In the genomic region with DNA sequence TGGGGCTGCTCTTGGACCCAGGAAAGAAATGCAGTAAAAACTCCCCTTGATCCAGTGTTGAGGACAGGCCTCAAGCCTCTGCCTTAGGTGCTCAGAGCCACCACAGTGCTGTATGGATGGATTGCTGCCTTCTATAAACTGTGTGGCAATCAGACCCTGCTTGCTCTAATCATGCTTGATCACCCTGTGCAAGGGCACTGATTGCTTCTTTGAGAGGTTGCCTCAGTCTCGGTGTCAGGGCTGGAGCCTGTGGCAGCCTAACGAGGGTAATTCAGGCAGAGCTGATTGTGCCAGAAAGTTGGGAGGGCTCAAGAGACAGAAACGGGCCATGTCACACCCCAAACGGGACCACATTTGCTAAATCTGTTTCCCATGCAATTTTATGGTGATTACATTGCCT, we compare ENCODE assay signal across 24 mouse cellular contexts. TPM values are rescaled to one million over a fixed set of nuclear protein-coding genes. Genes with fewer than 3 reads are reported as not detected.
DNase-seq lines count a peak whose midpoint lies in the region; ATAC-seq and TF ChIP-seq lines count a peak whose summit lies in the region.
"Had no signal": no experiment of that assay in that cellular context is flagged by ENCODE, and none has a peak within 500 bp of the region (broad histone marks: within the 10 kb centered on the region; RNA-seq: fewer than 3 reads in every experiment).

No protein-coding gene starts in this region.

- 74% methylated on average over 4 of the region's 4 CpGs for WGBS in hindbrain, embryonic 10.5 days
- WGBS in hindbrain, postnatal 0 days, result 59% methylated on average over 4 of the region's 4 CpGs
- 51% methylated on average over 4 of the region's 4 CpGs for WGBS in hindbrain, embryonic 13.5 days

- H3K4me1 ChIP-seq in hindbrain, embryonic 10.5 days (replicated peaks), result peaks cover 24% of the 10 kb centered on the region
- H3K4me1 ChIP-seq in hindbrain, postnatal 0 days (ENCODE audit: insufficient read depth, low read length), result no peaks in the 10 kb centered on the region; the same call in 1 of the 2 replicates
- H3K4me1 ChIP-seq in MEL (ENCODE audit: control insufficient read depth in 1 of 2, insufficient read depth in 2 of 2, low read length in 2 of 2), result no peaks in the 10 kb centered on the region
- H3K4me1 ChIP-seq in hindbrain, embryonic 13.5 days (replicated peaks), result peaks cover 17% of the 10 kb centered on the region
- H3K4me1 ChIP-seq: intestine, embryonic 15.5 days had no signal

- H3K4me2 ChIP-seq in hindbrain, postnatal 0 days (ENCODE audit: low read depth, low read length), result no peak overlapping the region
- H3K4me2 ChIP-seq in hindbrain, embryonic 13.5 days, result no peak overlapping the region
- H3K4me2 ChIP-seq: heart, embryonic 15.5 days; intestine, embryonic 15.5 days had no signal

- H3K4me3 ChIP-seq in hindbrain, embryonic 10.5 days, result no peak overlapping the region
- no peak overlapping the region for H3K4me3 ChIP-seq in hindbrain, postnatal 0 days (ENCODE audit: low read length)
- H3K4me3 ChIP-seq in MEL (ENCODE audit: control insufficient read depth in 1 of 2, insufficient read depth in 1 of 2, low read depth in 2 of 2, low read length in 2 of 2), result no peak overlapping the region
- H3K4me3 ChIP-seq in hindbrain, embryonic 13.5 days, result no peak overlapping the region
- H3K4me3 ChIP-seq: heart, embryonic 15.5 days; intestine, embryonic 15.5 days; left cerebral cortex, adult 2 months had no signal

- H3K27me3 ChIP-seq in hindbrain, embryonic 10.5 days (ENCODE audit: insufficient read depth, poor library complexity, severe bottlenecking), result no peaks in the 10 kb centered on the region
- H3K27me3 ChIP-seq in hindbrain, postnatal 0 days (ENCODE audit: insufficient read depth, low read length), result no peaks in the 10 kb centered on the region
- H3K27me3 ChIP-seq in MEL (ENCODE audit: control insufficient read depth in 1 of 2, insufficient read depth in 2 of 2, low read length in 2 of 2), result no peaks in the 10 kb centered on the region
- no peaks in the 10 kb centered on the region for H3K27me3 ChIP-seq in hindbrain, embryonic 13.5 days
- H3K27me3 ChIP-seq: heart, embryonic 15.5 days; intestine, embryonic 15.5 days had no signal

- no peak overlapping the region for H3K9ac ChIP-seq in hindbrain, postnatal 0 days (replicated peaks; ENCODE audit: low read length)
- H3K9ac ChIP-seq in MEL (ENCODE audit: control insufficient read depth, low read depth, low read length, poor library complexity, severe bottlenecking), result no peak overlapping the region
- no peak overlapping the region for H3K9ac ChIP-seq in hindbrain, embryonic 13.5 days
- H3K9ac ChIP-seq: heart, embryonic 15.5 days; intestine, embryonic 15.5 days had no signal

- ATAC-seq in hindbrain, postnatal 0 days, result no peak
- no peak for ATAC-seq in hindbrain, embryonic 13.5 days (ENCODE audit: low FRiP score)
- no peak for ATAC-seq in CD4-positive, CD25-positive, alpha-beta regulatory T cell, adult 4 months
- ATAC-seq: intestine, embryonic 15.5 days had no signal

- H3K36me3 ChIP-seq in hindbrain, embryonic 10.5 days, result peaks cover 39% of the 10 kb centered on the region
- H3K36me3 ChIP-seq in hindbrain, postnatal 0 days (ENCODE audit: insufficient read depth, low read length), result peaks cover 24% of the 10 kb centered on the region
- H3K36me3 ChIP-seq in MEL (ENCODE audit: control insufficient read depth in 1 of 2, insufficient read depth in 2 of 2, low read length in 2 of 2), result no peaks in the 10 kb centered on the region
- peaks cover 46% of the 10 kb centered on the region for H3K36me3 ChIP-seq in hindbrain, embryonic 13.5 days

- TF ChIP-seq EP300 in MEL (IDR thresholded peaks at IDR 0.05; ENCODE audit: low read depth in 1 of 2, low read length in 2 of 2), result no peak

- TF ChIP-seq RAD21 in MEL (IDR thresholded peaks at IDR 0.05; ENCODE audit: low read depth, low read length), result no peak

- H3K79me2 ChIP-seq in MEL (ENCODE audit: control insufficient read depth, insufficient read depth, low read length, poor library complexity), result no peaks in the 10 kb centered on the region

- peak overlapping the region; percentile 56; the same call in 1 of the 2 replicates for H3K27ac ChIP-seq in hindbrain, embryonic 10.5 days
- H3K27ac ChIP-seq in hindbrain, postnatal 0 days, result no peak overlapping the region; the same call in 1 of the 2 replicates
- no peak overlapping the region for H3K27ac ChIP-seq in MEL (ENCODE audit: control insufficient read depth, low read depth, low read length)
- peak overlapping the region; percentile 64 for H3K27ac ChIP-seq in hindbrain, embryonic 13.5 days
- H3K27ac ChIP-seq: heart, embryonic 15.5 days; intestine, embryonic 15.5 days; left cerebral cortex, adult 2 months had no signal

- H3K9me3 ChIP-seq in hindbrain, embryonic 10.5 days, result no peaks in the 10 kb centered on the region
- H3K9me3 ChIP-seq in hindbrain, postnatal 0 days (ENCODE audit: low read length), result no peaks in the 10 kb centered on the region
- no peaks in the 10 kb centered on the region for H3K9me3 ChIP-seq in MEL (replicated peaks; ENCODE audit: insufficient read depth, low read length)
- no peaks in the 10 kb centered on the region for H3K9me3 ChIP-seq in hindbrain, embryonic 13.5 days
- H3K9me3 ChIP-seq: G1E; heart, embryonic 15.5 days; intestine, embryonic 15.5 days had no signal

- TF ChIP-seq CTCF in hindbrain, postnatal 0 days (IDR thresholded peaks at IDR 0.05; ENCODE audit: low read depth), result no peak
- no peak for TF ChIP-seq CTCF in MEL (IDR thresholded peaks at IDR 0.05 in 2 of 3, conservative IDR thresholded peaks at IDR 0.05 in 1 of 3; ENCODE audit: control insufficient read depth in 1 of 3, insufficient read depth in 1 of 3, low read depth in 2 of 3, low read length in 3 of 3, poor library complexity in 1 of 3, severe bottlenecking in 1 of 3)

- DNase-seq in adrenal gland, adult 8-10 months, result peak; percentile 52
- no peak for DNase-seq in adrenal gland, postnatal 10 days
- DNase-seq in hindbrain, embryonic 10.5 days (ENCODE audit: low spot score), result no peak
- DNase-seq in hindbrain, postnatal 0 days (ENCODE audit: low spot score), result no peak
- no peak for DNase-seq in MEL (ENCODE audit: low read depth, low spot score)
- no peak for DNase-seq in cerebellum, postnatal 14 days
- DNase-seq: cerebellum, adult 11-12 months; cerebellum, postnatal 36 days; gastrocnemius, postnatal 25 days; heart, postnatal 4 days; kidney, adult 9 months; kidney, postnatal 36 days; left cerebral cortex, postnatal 4 days; liver; lung, postnatal 10 days; retina, postnatal 1 day; right cerebral cortex, postnatal 4 days; thymus, adult 2 months had no signal

- no peak for TF ChIP-seq POLR2A in MEL (IDR thresholded peaks at IDR 0.05; ENCODE audit: control insufficient read depth in 1 of 2, insufficient read depth in 1 of 2, low read depth in 1 of 2, low read length in 2 of 2, poor library complexity in 1 of 2)

TF ChIP-seq in MEL, 35 proteins besides CTCF, POLR2A, EP300 and RAD21:
- TF ChIP-seq GABPA (IDR thresholded peaks at IDR 0.05; ENCODE audit: low read depth, low read length), result no peak
- TF ChIP-seq TBP (IDR thresholded peaks at IDR 0.05; ENCODE audit: low read depth, low read length), result no peak
- no peak for TF ChIP-seq SIN3A (IDR thresholded peaks at IDR 0.05; ENCODE audit: low read length)
- no peak for TF ChIP-seq MYC (IDR thresholded peaks at IDR 0.05; ENCODE audit: low read depth, low read length)
- peak; percentile 41 for TF ChIP-seq POLR2AphosphoS2 (IDR thresholded peaks at IDR 0.05; ENCODE audit: low read length)
- no peak for TF ChIP-seq POLR2AphosphoS5 (IDR thresholded peaks at IDR 0.05; ENCODE audit: borderline replicate concordance, low read depth, low read length)
- TF ChIP-seq HCFC1 (IDR thresholded peaks at IDR 0.05; ENCODE audit: low read depth, low read length), result no peak
TF ChIP-seq in MEL: peak in this region for 1.

RNA-seq across cellular contexts. Expression of a gene that starts 47.2 kb away (rescaled TPM):
- total RNA-seq in adrenal gland, adult 8-10 months (2022), result 10 to 100 TPM; 65.9 to 85.2 (median 71.0) TPM
- 10 to 100 TPM; 47.7 to 56.6 TPM for total RNA-seq in adrenal gland, postnatal 10 days (2021)
- 29.1 and 35.5 TPM in 2 replicates for polyA plus RNA-seq in hindbrain, embryonic 10.5 days (2016; fragmentation: Nextera tagmentation; extraction: Ambion mirVana)
- 135 and 145 TPM in 2 replicates for total RNA-seq in hindbrain, postnatal 0 days (2014; rRNA removed)
- polyA plus RNA-seq in hindbrain, postnatal 0 days (2015; fragmentation: Nextera tagmentation; extraction: Ambion mirVana), result 25.3 and 30.6 TPM in 2 replicates
- 6.7 and 7.2 TPM in 2 replicates for total RNA-seq in MEL (2012; rRNA removed)
- polyA plus RNA-seq in MEL (2012; ENCODE audit: insufficient read depth in 1 of 2, insufficient read length in 2 of 2, low read depth in 1 of 2, low replicate concordance in 2 of 2, missing spikeins in 1 of 2), result 10 to 100 TPM in 1 of 2 experiments, not detected in 1; 25.8 TPM
- 44.9 and 45.3 TPM in 2 replicates for polyA plus RNA-seq in hindbrain, embryonic 13.5 days (2015; fragmentation: Nextera tagmentation; extraction: Ambion mirVana)
- 1 to 10 TPM in 1 of 2 experiments, under 1 TPM in 1; 0.90 to 1.8 TPM for polyA plus RNA-seq in CD4-positive, CD25-positive, alpha-beta regulatory T cell, adult 4 months (2017; shearing (Covaris generic))

Comparison
In these comparisons a context has a peak if more than half of its experiments do, and no peak if none do; other contexts are left out.
1. H3K27ac ChIP-seq: peak in hindbrain, embryonic 10.5 days (single experiment) and hindbrain, embryonic 13.5 days (single experiment); none in hindbrain, postnatal 0 days (single experiment) and MEL (single experiment).